16 mouse cellular contexts compared by ENCODE assay signal in genomic region chr19:28237621-28238020, GRCm38 (mm10).
DNase-seq lines count a peak whose midpoint lies in the region.
"Had no signal": no experiment of that assay in that cellular context is flagged by ENCODE, and none has a peak within 500 bp of the region (broad histone marks: within the 10 kb centered on the region; RNA-seq: fewer than 3 reads in every experiment).

No protein-coding gene starts in this region.

- DNase-seq in layer of hippocampus, adult 11-12 months (ENCODE audit: low spot score): peak; percentile 18
- DNase-seq in layer of hippocampus, postnatal 25 days (ENCODE audit: extremely low spot score in 1 of 2, low spot score in 1 of 2): no peak
- peak; percentile 14 for DNase-seq in brain, adult 2 months (ENCODE audit: low read depth, low spot score)
- peak; percentile 45 for DNase-seq in layer of hippocampus, adult 9-11 months
- DNase-seq in cerebellum, postnatal 10 days: no peak
- DNase-seq in lung, postnatal 10 days: no peak
- DNase-seq: adrenal gland, adult 8-10 months; adrenal gland, postnatal 14 days; adrenal gland, postnatal 36 days; B cell, adult 2 months; cerebellum, adult 11 months; cerebellum, adult 18-20 months; cerebellum, adult 8-10 months; cerebellum, adult 9-11 months; cerebellum, postnatal 25 days; forebrain, postnatal 0 days had no signal

Comparison
In these comparisons a context has a peak if more than half of its experiments do, and no peak if none do; other contexts are left out.
1. DNase-seq: peak in layer of hippocampus, adult 11-12 months (single experiment), brain, adult 2 months (single experiment) and layer of hippocampus, adult 9-11 months (single experiment); none in layer of hippocampus, postnatal 25 days (0 of 2), cerebellum, postnatal 10 days (0 of 2) and lung, postnatal 10 days (single experiment).